Mouse (Mus musculus) hindbrain, postnatal 0 days (tissue): ENCODE results near the gene Elf5. TPM values are rescaled to one million over a fixed set of nuclear protein-coding genes. Genes with fewer than 3 reads are reported as not detected.
A peak's percentile ranks its signal among the peaks of the same experiment; 100 is the strongest.

ENCODE experiments used
- ATAC-seq: fragments of 200-750 bp; cut with Nextera tagmentation; 2 replicates; pipeline ENCODE4 v1.8.0; 2017; ENCODE audit warnings: mild to moderate bottlenecking, moderate TSS enrichment, moderate library complexity
- DNase-seq: peaks from one replicate; pipeline ENCODE4 v3.0.0-alpha.2; 2015; ENCODE audit warnings: low spot score
- H3K27ac ChIP-seq: fragments of 300-500 bp; sonication (generic); 2 replicates; pipeline ENCODE4 v1.5.1; 2014; ENCODE audit warnings: mild to moderate bottlenecking
- H3K27me3 ChIP-seq: fragments of 300-500 bp; sonication (generic); 2 replicates; pipeline ENCODE4 v1.6.1; 2014; ENCODE audit warnings: low read length, mixed read lengths; ENCODE audit not compliant: insufficient read depth
- H3K36me3 ChIP-seq: fragments of 300-500 bp; sonication (generic); 2 replicates; pipeline ENCODE4 v1.6.1; 2014; ENCODE audit warnings: low read length, mixed read lengths; ENCODE audit not compliant: insufficient read depth
- H3K4me1 ChIP-seq: fragments of 300-500 bp; sonication (generic); 2 replicates; pipeline ENCODE4 v1.6.1; 2014; ENCODE audit warnings: antibody characterized with exemption, low read length, mixed read lengths; ENCODE audit not compliant: insufficient read depth
- H3K4me2 ChIP-seq: fragments of 300-500 bp; sonication (generic); 2 replicates; pipeline ENCODE4 v1.6.1; 2014; ENCODE audit warnings: low read depth, mild to moderate bottlenecking, low read length, moderate library complexity, mixed read lengths
- H3K4me3 ChIP-seq: fragments of 300-500 bp; sonication (generic); 2 replicates; pipeline ENCODE4 v1.5.1; 2014; ENCODE audit warnings: low read length
- H3K9ac ChIP-seq: fragments of 300-500 bp; sonication (generic); replicated peaks from 2 replicates; pipeline ENCODE4 v1.6.1; 2014; ENCODE audit warnings: mild to moderate bottlenecking, low read length, moderate library complexity, mixed read lengths
- H3K9me3 ChIP-seq: fragments of 300-500 bp; sonication (generic); 2 replicates; pipeline ENCODE4 v1.6.1; 2016; ENCODE audit warnings: low read length, mixed read lengths
- CTCF ChIP-seq: IDR thresholded peaks from 2 replicates; pipeline ENCODE4 v1.5.1; 2016; ENCODE audit warnings: antibody characterized with exemption, control low read depth, low read depth
- WGBS: fragments of 180-500 bp; shearing (Covaris S2); extraction: QIAGEN DNeasy Blood & Tissue Kit; methylation state at CpG from one replicate; pipeline ENCODE4 v1.1.7; 2014; 5-methylcytosine and 5-hydroxymethylcytosine counted together
- polyA plus RNA-seq: library from polyadenylated mRNA; unstranded; fragments of >200 nt; fragmentation: Nextera tagmentation; extraction: Ambion mirVana; gene quantifications from 2 replicates; pipeline ENCODE4 v1.2.1, GENCODE M21; 2015
- total RNA-seq: library from RNA; depleted of rRNA; stranded (reverse); fragments of >200 nt; gene quantifications from 2 replicates; pipeline ENCODE4 v1.2.3, GENCODE M21; 2014

Gene Elf5
- total and polyA plus RNA-seq, 2 experiments from 2014 or later: not detected

- no peak overlapping the region for H3K4me2 ChIP-seq
- no peak overlapping the region for H3K4me3 ChIP-seq
- TF ChIP-seq CTCF: no peak
- no peaks in the 10 kb centered on the region for H3K27me3 ChIP-seq
- H3K36me3 ChIP-seq: no peaks in the 10 kb centered on the region
- no peak overlapping the region for H3K27ac ChIP-seq
- no peaks in the 10 kb centered on the region for H3K9me3 ChIP-seq
- H3K9ac ChIP-seq: no peak overlapping the region
- H3K4me1 ChIP-seq: no peaks in the 10 kb centered on the region
- DNase-seq (no peak), ATAC-seq (no peak)
- 92% methylated on average over 6 of the region's 6 CpGs for WGBS
These were observed 34.8 kb downstream of the Elf5 start for GRCm38 (mm10) chr2:103446326-103446725.

GRCm38 (mm10) chr2:103448947-103449560 is 37.6 kb downstream of the Elf5 start:
- DNase-seq: no peak
- peaks cover 17% of the 10 kb centered on the region; the same call in 1 of the 2 replicates for H3K36me3 ChIP-seq
- no peak overlapping the region for H3K4me3 ChIP-seq
- H3K4me1 ChIP-seq: no peaks in the 10 kb centered on the region
- 64% methylated on average over 14 of the region's 14 CpGs for whole genome bisulfite sequencing
- ATAC-seq: no peak
- no peaks in the 10 kb centered on the region for H3K27me3 ChIP-seq
- no peaks in the 10 kb centered on the region for H3K9me3 ChIP-seq
- H3K4me2 ChIP-seq: no peak overlapping the region
- no peak overlapping the region for H3K9ac ChIP-seq
- no peak overlapping the region for H3K27ac ChIP-seq
- no peak for TF ChIP-seq CTCF

GRCm38 (mm10) chr2:103449813-103450212 is 38.3 kb downstream of the Elf5 start:
- no peak overlapping the region for H3K4me2 ChIP-seq
- no peaks in the 10 kb centered on the region for H3K27me3 ChIP-seq
- H3K9ac ChIP-seq: no peak overlapping the region
- H3K9me3 ChIP-seq: no peaks in the 10 kb centered on the region
- H3K4me3 ChIP-seq: no peak overlapping the region
- no peak for TF ChIP-seq CTCF
- ATAC-seq (no peak), DNase-seq (no peak)
- WGBS: 89% methylated on average over 7 of the region's 7 CpGs
- H3K27ac ChIP-seq: no peak overlapping the region
- no peaks in the 10 kb centered on the region for H3K4me1 ChIP-seq
- H3K36me3 ChIP-seq: peaks cover 19% of the 10 kb centered on the region; the same call in 1 of the 2 replicates

- WGBS: 91% methylated on average over 8 of the region's 8 CpGs
- ATAC-seq: no peak
- no peak for TF ChIP-seq CTCF
These were observed 38.8 kb downstream of the Elf5 start for GRCm38 (mm10) chr2:103450267-103450666.

GRCm38 (mm10) chr2:103452550-103452949 is 41.1 kb downstream of the Elf5 start:
- no peak overlapping the region for H3K4me3 ChIP-seq
- H3K4me2 ChIP-seq: no peak overlapping the region
- H3K27ac ChIP-seq: no peak overlapping the region
- no peak for DNase-seq
- no peak for ATAC-seq
- no peak for TF ChIP-seq CTCF
- WGBS: 86% methylated on average over 5 of the region's 5 CpGs
- H3K27me3 ChIP-seq: no peaks in the 10 kb centered on the region
- H3K4me1 ChIP-seq: no peaks in the 10 kb centered on the region
- H3K9me3 ChIP-seq: no peaks in the 10 kb centered on the region
- H3K36me3 ChIP-seq: peaks cover 28% of the 10 kb centered on the region
- H3K9ac ChIP-seq: no peak overlapping the region

More at GRCm38 (mm10) chr2:103450267-103450666, 38.8 kb downstream of the Elf5 start:
- no peaks in the 10 kb centered on the region for H3K27me3 ChIP-seq
- H3K4me1 ChIP-seq: no peaks in the 10 kb centered on the region
- H3K9me3 ChIP-seq: no peaks in the 10 kb centered on the region
- H3K36me3 ChIP-seq: peaks cover 23% of the 10 kb centered on the region
- no peak overlapping the region for H3K4me3 ChIP-seq
- DNase-seq: no peak
- H3K4me2 ChIP-seq: no peak overlapping the region
- H3K27ac ChIP-seq: no peak overlapping the region
- H3K9ac ChIP-seq: no peak overlapping the region

GRCm38 (mm10) chr2:103455748-103456147 is 44.3 kb downstream of the Elf5 start:
- no peaks in the 10 kb centered on the region for H3K27me3 ChIP-seq
- no peaks in the 10 kb centered on the region for H3K9me3 ChIP-seq
- 94% methylated on average over 7 of the region's 7 CpGs for WGBS
- H3K4me1 ChIP-seq: no peaks in the 10 kb centered on the region
- H3K36me3 ChIP-seq: peaks cover 50% of the 10 kb centered on the region
- no peak for ATAC-seq
- no peak overlapping the region for H3K4me3 ChIP-seq
- H3K9ac ChIP-seq: no peak overlapping the region
- no peak for DNase-seq
- no peak overlapping the region for H3K27ac ChIP-seq
- TF ChIP-seq CTCF: no peak
- H3K4me2 ChIP-seq: no peak overlapping the region

GRCm38 (mm10) chr2:103456646-103457045 is 45.2 kb downstream of the Elf5 start:
- peaks cover 50% of the 10 kb centered on the region for H3K36me3 ChIP-seq
- ATAC-seq: peak; percentile 75

More at GRCm38 (mm10) chr2:103456646-103457045, 45.2 kb downstream of the Elf5 start:
- Histone ChIP-seq H3K4me1 (no peaks in the 10 kb centered on the region), H3K9ac (no peak overlapping the region), H3K27me3 (no peaks in the 10 kb centered on the region), H3K4me3 (no peak overlapping the region), H3K4me2 (no peak overlapping the region), H3K9me3 (no peaks in the 10 kb centered on the region), H3K27ac (no peak overlapping the region)
- 22% methylated on average over 10 of the region's 10 CpGs for WGBS
- DNase-seq: peak; percentile 90
- TF ChIP-seq CTCF: peak; percentile 96
